Mouse (Mus musculus) stomach, postnatal 0 days (tissue): ENCODE measurements at regions not wholly inside any gene's neighbourhood (a gene's known extent, or its start where the extent isn't known, plus 50 kb on each side); places are given as distances from the start of the nearest gene placed in this dataset.

Experiments used
- ATAC-seq: fragments of 200-750 bp; cut with Nextera tagmentation; 2 replicates; pipeline ENCODE4 v1.8.0; 2017; ENCODE audit not compliant: low FRiP score, low TSS enrichment
- DNase-seq: peaks from one replicate; pipeline ENCODE4 v3.0.0-alpha.2; 2016; ENCODE audit warnings: low spot score
- H3K27ac ChIP-seq: fragments of 300-500 bp; sonication (generic); replicated peaks from 2 replicates; pipeline ENCODE4 v1.5.1; 2014; ENCODE audit warnings: mild to moderate bottlenecking, control low read depth
- H3K27me3 ChIP-seq: fragments of 300-500 bp; sonication (generic); 2 replicates; pipeline ENCODE4 v1.6.1; 2014; ENCODE audit warnings: low read length; ENCODE audit not compliant: control insufficient read depth, insufficient read depth
- H3K36me3 ChIP-seq: fragments of 300-500 bp; sonication (generic); 2 replicates; pipeline ENCODE4 v1.6.1; 2014; ENCODE audit warnings: low read length, mixed read lengths; ENCODE audit not compliant: control insufficient read depth, insufficient read depth
- H3K4me1 ChIP-seq: fragments of 300-500 bp; sonication (generic); replicated peaks from 2 replicates; pipeline ENCODE4 v1.6.1; 2014; ENCODE audit warnings: antibody characterized with exemption; ENCODE audit not compliant: control insufficient read depth, insufficient read depth
- H3K4me2 ChIP-seq: fragments of 300-500 bp; sonication (generic); replicated peaks from 2 replicates; pipeline ENCODE4 v1.6.1; 2014; ENCODE audit warnings: low read depth, mild to moderate bottlenecking, control low read depth, moderate library complexity
- H3K4me3 ChIP-seq: fragments of 300-500 bp; sonication (generic); 2 replicates; pipeline ENCODE4 v1.5.1; 2014; ENCODE audit warnings: low read depth, low read length, control low read depth
- H3K9ac ChIP-seq: fragments of 300-500 bp; sonication (generic); 2 replicates; pipeline ENCODE4 v1.6.1; 2014; ENCODE audit warnings: mild to moderate bottlenecking, low read length, control low read depth, mixed read lengths
- H3K9me3 ChIP-seq: fragments of 300-500 bp; sonication (generic); 2 replicates; pipeline ENCODE4 v1.6.1; 2016; ENCODE audit warnings: low read length; ENCODE audit not compliant: control insufficient read depth
- CTCF ChIP-seq: IDR thresholded peaks from 2 replicates; pipeline ENCODE4 v1.5.1; 2016; ENCODE audit warnings: antibody characterized with exemption, low read depth, mild to moderate bottlenecking, moderate library complexity
- EP300 ChIP-seq: optimal IDR thresholded peaks from 2 replicates; pipeline ENCODE3; 2016; ENCODE audit warnings: antibody characterized with exemption
- WGBS: fragments of 180-500 bp; shearing (Covaris S2); extraction: QIAGEN DNeasy Blood & Tissue Kit; methylation state at CpG from one replicate; pipeline ENCODE4 v1.1.7; 2014; 5-methylcytosine and 5-hydroxymethylcytosine counted together

- Histone ChIP-seq H3K4me3 (no peak overlapping the region), H3K4me1 (no peaks in the 10 kb centered on the region), H3K4me2 (no peak overlapping the region), H3K9me3 (no peaks in the 10 kb centered on the region), H3K27ac (no peak overlapping the region), H3K9ac (no peak overlapping the region), H3K27me3 (no peaks in the 10 kb centered on the region), H3K36me3 (no peaks in the 10 kb centered on the region)
- 69% methylated on average over 6 of the region's 6 CpGs for WGBS
- DNase-seq, result no peak
- no peak for TF ChIP-seq EP300
- TF ChIP-seq CTCF, result no peak
- no peak for ATAC-seq
These were observed 242.7 kb upstream of the Kif2a start for GRCm38 (mm10) chr13:107264581-107264980.

GRCm38 (mm10) chr13:107261479-107262050 is 239.6 kb upstream of the Kif2a start:
- H3K27ac ChIP-seq, result no peak overlapping the region
- H3K9me3 ChIP-seq, result no peaks in the 10 kb centered on the region
- 70% methylated on average over 6 of the region's 6 CpGs for WGBS
- TF ChIP-seq EP300, result no peak
- TF ChIP-seq CTCF, result no peak
- no peak overlapping the region for H3K4me2 ChIP-seq
- no peaks in the 10 kb centered on the region for H3K27me3 ChIP-seq
- DNase-seq (no peak), ATAC-seq (no peak)
- no peak overlapping the region for H3K9ac ChIP-seq
- H3K4me3 ChIP-seq, result no peak overlapping the region
- no peaks in the 10 kb centered on the region for H3K36me3 ChIP-seq
- no peaks in the 10 kb centered on the region for H3K4me1 ChIP-seq

- Histone ChIP-seq H3K27me3 (no peaks in the 10 kb centered on the region), H3K9ac (no peak overlapping the region), H3K27ac (no peak overlapping the region), H3K4me1 (no peaks in the 10 kb centered on the region), H3K4me2 (no peak overlapping the region), H3K4me3 (no peak overlapping the region), H3K9me3 (no peaks in the 10 kb centered on the region), H3K36me3 (no peaks in the 10 kb centered on the region)
- ATAC-seq (no peak), DNase-seq (no peak)
- 64% methylated on average over 4 of the region's 4 CpGs for WGBS
- no peak for TF ChIP-seq EP300
- no peak for TF ChIP-seq CTCF
These were observed 238.3 kb upstream of the Kif2a start for GRCm38 (mm10) chr13:107260274-107260673.

GRCm38 (mm10) chr13:107247792-107248505 is 226.0 kb upstream of the Kif2a start:
- DNase-seq (no peak), ATAC-seq (no peak)
- no peak overlapping the region for H3K4me2 ChIP-seq
- H3K27me3 ChIP-seq, result no peaks in the 10 kb centered on the region
- TF ChIP-seq CTCF (no peak), EP300 (no peak)
- H3K27ac ChIP-seq, result no peak overlapping the region
- no peak overlapping the region for H3K9ac ChIP-seq
- no peaks in the 10 kb centered on the region for H3K36me3 ChIP-seq
- no peaks in the 10 kb centered on the region for H3K4me1 ChIP-seq
- H3K9me3 ChIP-seq, result no peaks in the 10 kb centered on the region
- no peak overlapping the region for H3K4me3 ChIP-seq
- 26% methylated on average over 9 of the region's 9 CpGs for WGBS

- H3K4me2 ChIP-seq, result no peak overlapping the region
- WGBS, result 38% methylated on average over 17 of the region's 17 CpGs
- no peak overlapping the region for H3K27ac ChIP-seq
- H3K4me1 ChIP-seq, result no peaks in the 10 kb centered on the region
- no peak overlapping the region for H3K4me3 ChIP-seq
- H3K9ac ChIP-seq, result no peak overlapping the region
- no peaks in the 10 kb centered on the region for H3K27me3 ChIP-seq
- no peaks in the 10 kb centered on the region for H3K9me3 ChIP-seq
- TF ChIP-seq CTCF (no peak), EP300 (no peak)
- no peaks in the 10 kb centered on the region for H3K36me3 ChIP-seq
- DNase-seq, result no peak
- no peak for ATAC-seq
These were observed 225.2 kb upstream of the Kif2a start for GRCm38 (mm10) chr13:107246956-107247751.

DNA sequence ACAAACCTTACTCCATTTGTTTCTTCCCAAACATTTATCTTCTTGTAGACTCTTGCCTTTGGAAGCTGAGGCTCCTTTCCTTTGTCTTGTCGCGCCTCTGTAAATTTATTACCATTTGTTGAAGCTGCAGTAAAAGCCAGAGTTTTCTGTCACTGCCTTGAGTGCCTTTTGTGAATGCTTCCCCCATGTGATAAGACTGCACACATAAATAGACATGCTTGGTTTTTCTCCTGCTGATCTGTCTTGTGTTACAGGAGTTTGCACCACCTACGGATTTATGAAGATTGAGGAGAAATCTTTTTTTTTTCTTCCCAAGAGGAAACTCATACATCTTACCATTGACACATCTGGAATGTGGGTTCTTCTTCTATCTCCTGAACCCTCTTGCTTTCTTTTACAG is 222.2 kb upstream of the Kif2a start:
- H3K4me1 ChIP-seq, result no peaks in the 10 kb centered on the region
- ATAC-seq (no peak), DNase-seq (no peak)
- no peaks in the 10 kb centered on the region for H3K36me3 ChIP-seq
- H3K9ac ChIP-seq, result no peak overlapping the region
- 37% methylated on average over 3 of the region's 3 CpGs for WGBS
- H3K4me3 ChIP-seq, result no peak overlapping the region
- H3K4me2 ChIP-seq, result no peak overlapping the region
- H3K27ac ChIP-seq, result no peak overlapping the region
- H3K9me3 ChIP-seq, result no peaks in the 10 kb centered on the region
- H3K27me3 ChIP-seq, result no peaks in the 10 kb centered on the region
- TF ChIP-seq EP300 (no peak), CTCF (no peak)
